Mouse (Mus musculus): ENCODE data around the gene Ndufa10. TPM values are rescaled to one million over a fixed set of nuclear protein-coding genes. Genes with fewer than 3 reads are reported as not detected.

Ndufa10 gene
- total and polyA plus RNA-seq, 3 experiments: 81.3 to 291 (median 170) TPM

GRCm38 (mm10) chr1:92434986-92435385 lies 38.7 kb downstream of the Ndufa10 start:
- Histone ChIP-seq H3K4me3 (ENCODE audit: low read depth, low read length) (no peak overlapping the region), H3K9me3 (replicated peaks) (no peaks in the 10 kb centered on the region), H3K36me3 (replicated peaks) (peaks cover 27% of the 10 kb centered on the region), H3K4me1 (ENCODE audit: insufficient read depth, low read depth, low read length) (no peaks in the 10 kb centered on the region), H3K27me3 (ENCODE audit: insufficient read depth, low read length) (peaks cover 19% of the 10 kb centered on the region)
- no peak for TF ChIP-seq TAL1 (conservative IDR thresholded peaks at IDR 0.05; ENCODE audit: low read depth, low read length)
- no peak for TF ChIP-seq POLR2AphosphoS5 (IDR thresholded peaks at IDR 0.05; ENCODE audit: insufficient replicate concordance, low read depth, low read length)
- no peak for TF ChIP-seq CTCF (IDR thresholded peaks at IDR 0.05; ENCODE audit: low read depth, low read length)
- no peak for TF ChIP-seq GATA2 (IDR thresholded peaks at IDR 0.05; ENCODE audit: borderline replicate concordance, low read depth, low read length)
- no peak for TF ChIP-seq GATA1 (IDR thresholded peaks at IDR 0.05; ENCODE audit: borderline replicate concordance, low read length)
- ATAC-seq (ENCODE audit: extremely low read depth, insufficient number of reproducible peaks, low FRiP score, poor library complexity, severe bottlenecking): no peak
- DNase-seq (ENCODE audit: low spot score): no peak

GRCm38 (mm10) chr1:92432791-92433190 lies 40.9 kb downstream of the Ndufa10 start:
- H3K9me3 ChIP-seq (replicated peaks): no peaks in the 10 kb centered on the region
- DNase-seq (ENCODE audit: low spot score) (no peak), ATAC-seq (ENCODE audit: extremely low read depth, insufficient number of reproducible peaks, low FRiP score, poor library complexity, severe bottlenecking) (no peak)
- TF ChIP-seq GATA1 (IDR thresholded peaks at IDR 0.05; ENCODE audit: borderline replicate concordance, low read length) (no peak), TAL1 (conservative IDR thresholded peaks at IDR 0.05; ENCODE audit: low read depth, low read length) (no peak), GATA2 (IDR thresholded peaks at IDR 0.05; ENCODE audit: borderline replicate concordance, low read depth, low read length) (no peak), CTCF (IDR thresholded peaks at IDR 0.05; ENCODE audit: low read depth, low read length) (no peak), POLR2AphosphoS5 (IDR thresholded peaks at IDR 0.05; ENCODE audit: insufficient replicate concordance, low read depth, low read length) (no peak)
- peaks cover 5% of the 10 kb centered on the region for H3K36me3 ChIP-seq (replicated peaks)
- H3K27me3 ChIP-seq (ENCODE audit: insufficient read depth, low read length): peaks cover 25% of the 10 kb centered on the region
- no peaks in the 10 kb centered on the region for H3K4me1 ChIP-seq (ENCODE audit: insufficient read depth, low read depth, low read length)
- H3K4me3 ChIP-seq (ENCODE audit: low read depth, low read length): no peak overlapping the region

DNA sequence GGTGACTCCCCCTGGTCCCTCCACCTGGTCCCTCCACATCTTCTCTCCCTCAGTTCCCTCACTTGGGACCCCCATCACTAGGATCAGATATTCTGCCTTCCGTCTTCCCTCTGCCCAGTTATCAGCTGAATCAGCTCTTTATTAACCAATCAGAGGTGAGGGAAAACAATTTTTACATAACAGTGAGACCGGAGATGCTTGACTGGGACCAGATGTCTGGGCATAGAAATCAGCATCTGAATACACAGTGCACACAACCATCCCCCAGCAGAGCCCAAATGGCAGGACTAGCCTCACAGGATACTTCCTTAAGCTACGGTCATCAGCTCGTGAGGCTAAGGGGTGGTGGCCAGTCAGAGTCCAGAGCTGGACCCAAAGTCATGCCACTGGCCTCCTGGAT lies 41.6 kb downstream of the Ndufa10 start:
- ATAC-seq (ENCODE audit: extremely low read depth, insufficient number of reproducible peaks, low FRiP score, poor library complexity, severe bottlenecking) (no peak), DNase-seq (ENCODE audit: low spot score) (no peak)
- no peaks in the 10 kb centered on the region for H3K4me1 ChIP-seq (ENCODE audit: insufficient read depth, low read depth, low read length)
- no peaks in the 10 kb centered on the region for H3K36me3 ChIP-seq (replicated peaks)
- no peaks in the 10 kb centered on the region for H3K9me3 ChIP-seq (replicated peaks)
- no peak for TF ChIP-seq TAL1 (conservative IDR thresholded peaks at IDR 0.05; ENCODE audit: low read depth, low read length)
- TF ChIP-seq GATA1 (IDR thresholded peaks at IDR 0.05; ENCODE audit: borderline replicate concordance, low read length): no peak
- no peak for TF ChIP-seq GATA2 (IDR thresholded peaks at IDR 0.05; ENCODE audit: borderline replicate concordance, low read depth, low read length)
- no peak for TF ChIP-seq CTCF (IDR thresholded peaks at IDR 0.05; ENCODE audit: low read depth, low read length)
- TF ChIP-seq POLR2AphosphoS5 (IDR thresholded peaks at IDR 0.05; ENCODE audit: insufficient replicate concordance, low read depth, low read length): no peak
- H3K27me3 ChIP-seq (ENCODE audit: insufficient read depth, low read length): peaks cover 25% of the 10 kb centered on the region
- no peak overlapping the region for H3K4me3 ChIP-seq (ENCODE audit: low read depth, low read length)

DNA sequence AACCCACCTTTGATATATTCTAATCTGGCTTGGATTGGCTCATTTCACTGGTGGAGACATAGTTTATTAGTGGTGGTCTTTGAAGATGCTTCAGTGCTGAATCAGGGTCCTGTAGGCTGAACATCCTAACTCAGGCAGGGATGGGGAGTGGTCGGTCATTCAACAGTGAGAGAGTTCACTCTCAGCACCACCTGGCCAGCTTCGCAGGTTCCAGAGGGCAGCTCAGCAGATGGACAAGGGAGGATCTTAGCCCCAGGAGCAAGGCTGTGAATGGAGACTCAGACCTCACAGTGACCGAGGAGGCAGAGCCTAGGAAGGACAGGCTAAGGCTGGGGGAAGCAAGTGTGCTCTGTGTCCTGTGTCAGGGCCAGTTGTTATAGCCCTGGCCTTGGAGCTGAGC lies 42.2 kb downstream of the Ndufa10 start:
- TF ChIP-seq CTCF (IDR thresholded peaks at IDR 0.05; ENCODE audit: low read depth, low read length): no peak
- no peak for TF ChIP-seq GATA1 (IDR thresholded peaks at IDR 0.05; ENCODE audit: borderline replicate concordance, low read length)
- TF ChIP-seq GATA2 (IDR thresholded peaks at IDR 0.05; ENCODE audit: borderline replicate concordance, low read depth, low read length): no peak
- no peak for TF ChIP-seq TAL1 (conservative IDR thresholded peaks at IDR 0.05; ENCODE audit: low read depth, low read length)
- no peak for TF ChIP-seq POLR2AphosphoS5 (IDR thresholded peaks at IDR 0.05; ENCODE audit: insufficient replicate concordance, low read depth, low read length)
- H3K36me3 ChIP-seq (replicated peaks): no peaks in the 10 kb centered on the region
- H3K4me3 ChIP-seq (ENCODE audit: low read depth, low read length): no peak overlapping the region
- DNase-seq (ENCODE audit: low spot score) (no peak), ATAC-seq (ENCODE audit: extremely low read depth, insufficient number of reproducible peaks, low FRiP score, poor library complexity, severe bottlenecking) (no peak)
- peaks cover 28% of the 10 kb centered on the region for H3K27me3 ChIP-seq (ENCODE audit: insufficient read depth, low read length)
- H3K4me1 ChIP-seq (ENCODE audit: insufficient read depth, low read depth, low read length): no peaks in the 10 kb centered on the region
- H3K9me3 ChIP-seq (replicated peaks): no peaks in the 10 kb centered on the region

GRCm38 (mm10) chr1:92430991-92431390 lies 42.7 kb downstream of the Ndufa10 start:
- TF ChIP-seq CTCF (IDR thresholded peaks at IDR 0.05; ENCODE audit: low read depth, low read length) (no peak), POLR2AphosphoS5 (IDR thresholded peaks at IDR 0.05; ENCODE audit: insufficient replicate concordance, low read depth, low read length) (no peak), TAL1 (conservative IDR thresholded peaks at IDR 0.05; ENCODE audit: low read depth, low read length) (no peak), GATA2 (IDR thresholded peaks at IDR 0.05; ENCODE audit: borderline replicate concordance, low read depth, low read length) (no peak), GATA1 (IDR thresholded peaks at IDR 0.05; ENCODE audit: borderline replicate concordance, low read length) (no peak)
- no peak for ATAC-seq (ENCODE audit: extremely low read depth, insufficient number of reproducible peaks, low FRiP score, poor library complexity, severe bottlenecking)
- no peaks in the 10 kb centered on the region for H3K9me3 ChIP-seq (replicated peaks)
- H3K36me3 ChIP-seq (replicated peaks): no peaks in the 10 kb centered on the region
- no peaks in the 10 kb centered on the region for H3K4me1 ChIP-seq (ENCODE audit: insufficient read depth, low read depth, low read length)
- DNase-seq (ENCODE audit: low spot score): no peak
- no peak overlapping the region for H3K4me3 ChIP-seq (ENCODE audit: low read depth, low read length)
- H3K27me3 ChIP-seq (ENCODE audit: insufficient read depth, low read length): peaks cover 28% of the 10 kb centered on the region

GRCm38 (mm10) chr1:92424714-92425113 lies 48.9 kb downstream of the Ndufa10 start:
- Histone ChIP-seq H3K9me3 (replicated peaks) (no peaks in the 10 kb centered on the region), H3K36me3 (replicated peaks) (no peaks in the 10 kb centered on the region), H3K27me3 (ENCODE audit: insufficient read depth, low read length) (peaks cover 8% of the 10 kb centered on the region; the same call in 1 of the 2 replicates), H3K4me3 (ENCODE audit: low read depth, low read length) (no peak overlapping the region), H3K4me1 (ENCODE audit: insufficient read depth, low read depth, low read length) (no peaks in the 10 kb centered on the region)
- TF ChIP-seq CTCF (IDR thresholded peaks at IDR 0.05; ENCODE audit: low read depth, low read length): no peak
- TF ChIP-seq POLR2AphosphoS5 (IDR thresholded peaks at IDR 0.05; ENCODE audit: insufficient replicate concordance, low read depth, low read length): no peak
- no peak for TF ChIP-seq TAL1 (conservative IDR thresholded peaks at IDR 0.05; ENCODE audit: low read depth, low read length)
- no peak for TF ChIP-seq GATA2 (IDR thresholded peaks at IDR 0.05; ENCODE audit: borderline replicate concordance, low read depth, low read length)
- no peak for TF ChIP-seq GATA1 (IDR thresholded peaks at IDR 0.05; ENCODE audit: borderline replicate concordance, low read length)
- ATAC-seq (ENCODE audit: extremely low read depth, insufficient number of reproducible peaks, low FRiP score, poor library complexity, severe bottlenecking) (no peak), DNase-seq (ENCODE audit: low spot score) (no peak)
